Mouse (Mus musculus) midbrain, embryonic 16.5 days (tissue): Measurements from ENCODE around the gene Tmed1. TPM values are rescaled to one million over a fixed set of nuclear protein-coding genes. Genes with fewer than 3 reads are reported as not detected.
"Not testable (repeated sequence)": the region's sequence is repeated elsewhere in the genome, so short reads cannot be mapped to it uniquely, and the experiment has no call there.

Source experiments
- ATAC-seq: fragments of 200-750 bp; cut with Nextera tagmentation; 2 replicates; pipeline ENCODE4 v1.8.0; 2017; ENCODE audit warnings: moderate TSS enrichment
- H3K27ac ChIP-seq: fragments of 300-500 bp; sonication (generic); 2 replicates; pipeline ENCODE4 v1.5.1; 2014; ENCODE audit warnings: mild to moderate bottlenecking, low read length, mixed read lengths
- H3K27me3 ChIP-seq: fragments of 300-500 bp; sonication (generic); 2 replicates; pipeline ENCODE4 v1.6.1; 2014; ENCODE audit warnings: low read depth, low read length, mixed read lengths; ENCODE audit not compliant: control insufficient read depth, insufficient read depth
- H3K36me3 ChIP-seq: fragments of 300-500 bp; sonication (generic); 2 replicates; pipeline ENCODE4 v1.6.1; 2014; ENCODE audit warnings: mild to moderate bottlenecking, low read length, moderate library complexity, mixed read lengths; ENCODE audit not compliant: control insufficient read depth, insufficient read depth
- H3K4me1 ChIP-seq: fragments of 300-500 bp; sonication (generic); 2 replicates; pipeline ENCODE4 v1.6.1; 2014; ENCODE audit warnings: mild to moderate bottlenecking, low read length, mixed read lengths; ENCODE audit not compliant: control insufficient read depth, insufficient read depth
- H3K4me2 ChIP-seq: fragments of 300-500 bp; sonication (generic); 2 replicates; pipeline ENCODE4 v1.6.1; 2014; ENCODE audit warnings: mild to moderate bottlenecking, low read length, mixed read lengths
- H3K4me3 ChIP-seq: fragments of 300-500 bp; sonication (generic); 2 replicates; pipeline ENCODE4 v1.5.1; 2014; ENCODE audit warnings: low read depth, mild to moderate bottlenecking, low read length, moderate library complexity, mixed read lengths
- H3K9ac ChIP-seq: fragments of 300-500 bp; sonication (generic); 2 replicates; pipeline ENCODE4 v1.6.1; 2014; ENCODE audit warnings: low read depth, low read length, mixed read lengths
- H3K9me3 ChIP-seq: fragments of 300-500 bp; sonication (generic); replicated peaks from 2 replicates; pipeline ENCODE4 v1.6.1; 2014; ENCODE audit warnings: mild to moderate bottlenecking, low read length, mixed read lengths; ENCODE audit not compliant: control insufficient read depth, poor library complexity, severe bottlenecking
- WGBS: fragments of 180-500 bp; shearing (Covaris S2); extraction: QIAGEN DNeasy Blood & Tissue Kit; methylation state at CpG from one replicate; pipeline ENCODE4 v1.1.7; 2014; 5-methylcytosine and 5-hydroxymethylcytosine counted together
- polyA plus RNA-seq: library from polyadenylated mRNA; unstranded; fragments of >200 nt; fragmentation: Nextera tagmentation; extraction: Ambion mirVana; gene quantifications from 2 replicates; pipeline ENCODE4 v1.2.1, GENCODE M21; 2015

Tmed1 gene
- polyA plus RNA-seq, 1 experiment from 2014 or later: 55.2 TPM

GRCm38 (mm10) chr9:21494726-21495125 is 15.3 kb downstream of the Tmed1 start:
- no peaks in the 10 kb centered on the region for H3K4me1 ChIP-seq
- no peak overlapping the region for H3K9ac ChIP-seq
- no peak for ATAC-seq
- H3K4me2 ChIP-seq: no peak overlapping the region
- H3K27me3 ChIP-seq: no peaks in the 10 kb centered on the region
- H3K9me3 ChIP-seq: no peaks in the 10 kb centered on the region
- peaks cover 14% of the 10 kb centered on the region for H3K36me3 ChIP-seq
- WGBS: 89% methylated on average over 9 of the region's 9 CpGs
- H3K4me3 ChIP-seq: no peak overlapping the region
- H3K27ac ChIP-seq: no peak overlapping the region

DNA sequence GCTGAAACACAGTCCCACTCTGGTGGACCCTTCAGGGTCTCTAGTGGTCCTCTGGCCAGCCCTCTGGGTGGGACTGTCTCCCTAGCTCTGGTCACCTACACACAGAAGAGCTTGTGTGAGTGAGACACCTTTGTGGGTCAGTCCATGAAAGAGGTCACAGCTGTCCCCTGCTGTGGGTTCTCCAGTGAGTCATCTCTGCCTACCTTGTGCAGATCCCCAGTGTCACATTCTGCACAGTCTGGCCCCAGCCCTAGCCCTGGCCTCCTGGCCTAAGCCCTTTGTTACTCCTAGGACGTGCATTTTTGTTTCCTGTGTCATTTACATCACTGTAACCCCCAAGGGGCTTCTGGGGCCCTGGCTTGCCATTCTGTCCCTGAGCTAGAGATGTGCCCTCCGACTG is 16.1 kb downstream of the Tmed1 start:
- no peak overlapping the region for H3K4me2 ChIP-seq
- H3K4me1 ChIP-seq: no peaks in the 10 kb centered on the region
- H3K9me3 ChIP-seq: no peaks in the 10 kb centered on the region
- no peak overlapping the region for H3K9ac ChIP-seq
- peaks cover 13% of the 10 kb centered on the region for H3K36me3 ChIP-seq
- no peak for ATAC-seq
- no peaks in the 10 kb centered on the region for H3K27me3 ChIP-seq
- no peak overlapping the region for H3K4me3 ChIP-seq
- H3K27ac ChIP-seq: no peak overlapping the region
- WGBS: 48% methylated on average over 2 of the region's 2 CpGs

GRCm38 (mm10) chr9:21490696-21491095 is 19.4 kb downstream of the Tmed1 start:
- Histone ChIP-seq H3K9ac (no peak overlapping the region), H3K27ac (no peak overlapping the region), H3K27me3 (no peaks in the 10 kb centered on the region), H3K4me3 (no peak overlapping the region), H3K9me3 (no peaks in the 10 kb centered on the region), H3K36me3 (peaks cover 17% of the 10 kb centered on the region), H3K4me2 (no peak overlapping the region), H3K4me1 (no peaks in the 10 kb centered on the region)
- ATAC-seq: no peak
- WGBS: 91% methylated on average over 9 of the region's 9 CpGs

GRCm38 (mm10) chr9:21488246-21488645 is 21.8 kb downstream of the Tmed1 start:
- H3K9me3 ChIP-seq, ATAC-seq, H3K4me2 ChIP-seq, H3K4me3 ChIP-seq, H3K4me1 ChIP-seq, H3K9ac ChIP-seq, H3K27me3 ChIP-seq, H3K27ac ChIP-seq: not testable (repeated sequence)
- peaks cover 29% of the 10 kb centered on the region for H3K36me3 ChIP-seq
- WGBS: 93% methylated on average over 1 of the region's 2 CpGs

- H3K36me3 ChIP-seq: peaks cover 25% of the 10 kb centered on the region
- no peak overlapping the region for H3K9ac ChIP-seq
- WGBS: 94% methylated on average over 4 of the region's 4 CpGs
- no peaks in the 10 kb centered on the region for H3K4me1 ChIP-seq
- no peaks in the 10 kb centered on the region for H3K9me3 ChIP-seq
- H3K4me3 ChIP-seq: no peak overlapping the region
- no peak for ATAC-seq
- H3K4me2 ChIP-seq: no peak overlapping the region
- H3K27me3 ChIP-seq: no peaks in the 10 kb centered on the region
- no peak overlapping the region for H3K27ac ChIP-seq
Observed at GRCm38 (mm10) chr9:21484065-21484464, 26.0 kb downstream of the Tmed1 start.

- no peaks in the 10 kb centered on the region for H3K4me1 ChIP-seq
- no peak overlapping the region for H3K27ac ChIP-seq
- no peak overlapping the region for H3K4me3 ChIP-seq
- no peaks in the 10 kb centered on the region for H3K27me3 ChIP-seq
- no peak overlapping the region for H3K9ac ChIP-seq
- WGBS: 98% methylated on average over 6 of the region's 6 CpGs
- ATAC-seq: no peak
- H3K36me3 ChIP-seq: peaks cover 39% of the 10 kb centered on the region
- H3K4me2 ChIP-seq: no peak overlapping the region
- H3K9me3 ChIP-seq: no peaks in the 10 kb centered on the region
Observed at GRCm38 (mm10) chr9:21477707-21478106, 32.3 kb downstream of the Tmed1 start.

DNA sequence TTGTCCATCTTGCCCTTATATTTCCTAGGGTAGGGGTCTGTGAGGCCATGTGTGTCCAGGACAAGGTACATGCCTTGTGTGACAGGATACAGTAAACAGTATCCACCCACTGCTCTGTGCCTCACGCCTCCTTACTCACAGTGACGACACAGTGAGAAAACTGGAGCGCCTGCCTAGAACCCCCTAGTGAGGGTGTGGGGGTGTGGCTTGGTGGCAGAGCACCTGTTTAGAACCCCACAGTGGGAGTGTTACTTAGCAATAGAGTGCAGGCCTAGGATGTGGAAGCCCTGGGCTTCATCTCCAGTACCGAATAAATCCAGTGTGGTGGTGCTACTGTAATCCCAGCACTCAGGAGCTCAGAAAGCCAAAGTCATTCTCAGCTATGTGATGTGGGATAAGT is 37.1 kb downstream of the Tmed1 start:
- no peak overlapping the region for H3K4me2 ChIP-seq
- H3K36me3 ChIP-seq: peaks cover 49% of the 10 kb centered on the region
- 91% methylated on average over 4 of the region's 4 CpGs for WGBS
- no peaks in the 10 kb centered on the region for H3K4me1 ChIP-seq
- H3K4me3 ChIP-seq: no peak overlapping the region
- H3K27me3 ChIP-seq: no peaks in the 10 kb centered on the region
- no peak overlapping the region for H3K9ac ChIP-seq
- H3K27ac ChIP-seq: no peak overlapping the region
- no peak for ATAC-seq
- no peaks in the 10 kb centered on the region for H3K9me3 ChIP-seq

GRCm38 (mm10) chr9:21469032-21470024 is 40.7 kb downstream of the Tmed1 start:
- Histone ChIP-seq H3K36me3 (peaks cover 43% of the 10 kb centered on the region), H3K9ac (no peak overlapping the region), H3K4me1 (no peaks in the 10 kb centered on the region), H3K27me3 (no peaks in the 10 kb centered on the region), H3K9me3 (no peaks in the 10 kb centered on the region), H3K4me3 (no peak overlapping the region), H3K27ac (no peak overlapping the region), H3K4me2 (no peak overlapping the region)
- ATAC-seq: no peak
- WGBS: 90% methylated on average over 20 of the region's 20 CpGs

- WGBS: 90% methylated on average over 7 of the region's 7 CpGs
- H3K36me3 ChIP-seq: peaks cover 29% of the 10 kb centered on the region
Observed at GRCm38 (mm10) chr9:21464565-21464928, 45.5 kb downstream of the Tmed1 start.

More at GRCm38 (mm10) chr9:21464565-21464928, 45.5 kb downstream of the Tmed1 start:
- H3K9ac ChIP-seq, H3K4me2 ChIP-seq, H3K4me3 ChIP-seq, H3K4me1 ChIP-seq, H3K27me3 ChIP-seq, ATAC-seq, H3K27ac ChIP-seq, H3K9me3 ChIP-seq: not testable (repeated sequence)
